Mouse (Mus musculus) CH12.LX (cell line): Measurements from ENCODE around the gene Plk2. TPM values are rescaled to one million over a fixed set of nuclear protein-coding genes. Genes with fewer than 3 reads are reported as not detected.
A peak's percentile ranks its signal among the peaks of the same experiment; 100 is the strongest.

Experiments
- DNase-seq: peaks from one replicate; pipeline ENCODE4 v3.0.0-alpha.2; 2013; ENCODE audit errors: extremely low read depth
- H3K27ac ChIP-seq: 2 replicates; pipeline ENCODE4 v1.5.1; 2012; ENCODE audit warnings: low read depth, mild to moderate bottlenecking, control low read depth, moderate library complexity; ENCODE audit not compliant: insufficient read depth
- H3K27me3 ChIP-seq: replicated peaks from 2 replicates; pipeline ENCODE3; 2012; ENCODE audit warnings: inconsistent platforms
- H3K36me3 ChIP-seq, 2 experiments: replicated peaks in 1 of 2; 2 replicates each; pipeline versions ENCODE3 to v1.6.1; 2012; ENCODE audit warnings: inconsistent platforms in 1 of 2, low read length in 1 of 2, mild to moderate bottlenecking in 1 of 2, mixed read lengths in 1 of 2, moderate library complexity in 1 of 2; ENCODE audit not compliant: control insufficient read depth in 1 of 2, insufficient read depth in 1 of 2
- H3K4me1 ChIP-seq, 2 experiments: 2 replicates each; pipeline ENCODE4 v1.6.1; 2012; ENCODE audit warnings: inconsistent platforms in 1 of 2, moderate library complexity in 1 of 2; ENCODE audit not compliant: insufficient read depth in 2 of 2, control insufficient read depth in 1 of 2
- H3K4me2 ChIP-seq: 2 replicates; pipeline ENCODE4 v1.6.1; 2012; ENCODE audit warnings: low read depth, mild to moderate bottlenecking, control low read depth; ENCODE audit not compliant: poor library complexity, insufficient read depth, severe bottlenecking
- H3K4me3 ChIP-seq, 3 experiments: fragments of 150-350 bp in 1 of 3; sonication (generic) in 1 of 3; replicated peaks in 1 of 3; 2 replicates each; pipeline versions ENCODE3 to v1.5.1; 2011 to 2012; ENCODE audit warnings: low read depth in 2 of 3, low read length in 2 of 3, mild to moderate bottlenecking in 2 of 3, moderate library complexity in 2 of 3, control low read depth in 1 of 3, improper control_type of control experiment in 1 of 3, inconsistent platforms in 1 of 3, mixed read lengths in 1 of 3; ENCODE audit not compliant: poor library complexity in 1 of 3
- H3K79me2 ChIP-seq: replicated peaks from 2 replicates; pipeline ENCODE4 v1.6.1; 2012; ENCODE audit warnings: mild to moderate bottlenecking, moderate library complexity; ENCODE audit not compliant: control insufficient read depth, poor library complexity, insufficient read depth, severe bottlenecking; ENCODE audit errors: extremely low read depth
- H3K9ac ChIP-seq: 2 replicates; pipeline ENCODE4 v1.6.1; 2012; ENCODE audit warnings: low read depth, mild to moderate bottlenecking, control low read depth, moderate library complexity; ENCODE audit not compliant: insufficient read depth
- H3K9me3 ChIP-seq: replicated peaks from 2 replicates; pipeline ENCODE3; 2012; ENCODE audit warnings: low read length, inconsistent platforms, mixed read lengths
- BHLHE40 ChIP-seq: IDR thresholded peaks from 2 replicates; pipeline ENCODE4 v1.6.1; 2011; ENCODE audit warnings: mild to moderate bottlenecking, low read depth, low read length, improper control_type of control experiment
- CHD1 ChIP-seq: IDR thresholded peaks from 2 replicates; pipeline ENCODE4 v1.6.1; 2012; ENCODE audit warnings: low read depth, low read length, improper control_type of control experiment, inconsistent platforms
- CHD2 ChIP-seq: IDR thresholded peaks from 2 replicates; pipeline ENCODE4 v1.6.1; 2011; ENCODE audit warnings: low read length, improper control_type of control experiment
- CTCF ChIP-seq, 2 experiments: IDR thresholded peaks in 1 of 2; conservative IDR thresholded peaks in 1 of 2; 2 replicates each; pipeline ENCODE4 v1.5.1; 2011 to 2012; ENCODE audit warnings: low read depth in 2 of 2, low read length in 2 of 2, improper control_type of control experiment in 1 of 2, inconsistent platforms in 1 of 2, mild to moderate bottlenecking in 1 of 2, moderate library complexity in 1 of 2
- E2F4 ChIP-seq: IDR thresholded peaks from 2 replicates; pipeline ENCODE4 v1.6.1; 2011; ENCODE audit warnings: low read depth, low read length, improper control_type of control experiment; ENCODE audit not compliant: insufficient replicate concordance
- ELF1 ChIP-seq: IDR thresholded peaks from 2 replicates; pipeline ENCODE4 v1.6.1; 2014; ENCODE audit warnings: low read depth, mild to moderate bottlenecking, inconsistent platforms, low read length, improper control_type of control experiment
- EP300 ChIP-seq: IDR thresholded peaks from 2 replicates; pipeline ENCODE4 v1.6.1; 2011; ENCODE audit warnings: low read length, improper control_type of control experiment
- ETS1 ChIP-seq: conservative IDR thresholded peaks from 2 replicates; pipeline ENCODE4 v1.6.1; 2012; ENCODE audit warnings: low read depth, mild to moderate bottlenecking, inconsistent platforms, low read length, improper control_type of control experiment, moderate library complexity
- GABPA ChIP-seq: IDR thresholded peaks from 2 replicates; pipeline ENCODE4 v1.6.1; 2012; ENCODE audit warnings: low read depth, low read length, improper control_type of control experiment, inconsistent platforms; ENCODE audit not compliant: insufficient replicate concordance
- HCFC1 ChIP-seq: IDR thresholded peaks from 2 replicates; pipeline ENCODE4 v1.6.1; 2012; ENCODE audit warnings: low read depth, mild to moderate bottlenecking, inconsistent platforms, low read length, improper control_type of control experiment
- IRF4 ChIP-seq: IDR thresholded peaks from 2 replicates; pipeline ENCODE4 v1.6.1; 2014; ENCODE audit warnings: low read depth, mild to moderate bottlenecking, inconsistent platforms, low read length, improper control_type of control experiment
- JUN ChIP-seq: IDR thresholded peaks from 2 replicates; pipeline ENCODE4 v1.6.1; 2011; ENCODE audit warnings: low read depth, mild to moderate bottlenecking, low read length, improper control_type of control experiment, moderate library complexity; ENCODE audit not compliant: insufficient read depth
- JUND ChIP-seq: conservative IDR thresholded peaks from 2 replicates; pipeline ENCODE4 v1.6.1; 2011; ENCODE audit warnings: low read depth, low read length, improper control_type of control experiment
- KAT2A ChIP-seq: IDR thresholded peaks from 2 replicates; pipeline ENCODE4 v1.6.1; 2012; ENCODE audit warnings: low read length, improper control_type of control experiment, inconsistent platforms; ENCODE audit not compliant: insufficient replicate concordance
- MAFK ChIP-seq: IDR thresholded peaks from 2 replicates; pipeline ENCODE4 v1.6.1; 2011; ENCODE audit warnings: low read length, improper control_type of control experiment; ENCODE audit not compliant: insufficient replicate concordance
- MAX ChIP-seq: IDR thresholded peaks from 2 replicates; pipeline ENCODE4 v1.6.1; 2011; ENCODE audit warnings: low read length, improper control_type of control experiment
- MAZ ChIP-seq: IDR thresholded peaks from 2 replicates; pipeline ENCODE4 v1.6.1; 2012; ENCODE audit warnings: low read depth, mild to moderate bottlenecking, inconsistent platforms, low read length, improper control_type of control experiment, moderate library complexity
- MEF2A ChIP-seq: IDR thresholded peaks from 2 replicates; pipeline ENCODE4 v1.6.1; 2014; ENCODE audit warnings: low read depth, mild to moderate bottlenecking, inconsistent platforms, low read length, improper control_type of control experiment, borderline replicate concordance
- MXI1 ChIP-seq: IDR thresholded peaks from 2 replicates; pipeline ENCODE4 v1.6.1; 2011; ENCODE audit warnings: mild to moderate bottlenecking, low read depth, low read length, improper control_type of control experiment
- MYC ChIP-seq: IDR thresholded peaks from 2 replicates; pipeline ENCODE4 v1.6.1; 2011; ENCODE audit warnings: low read depth, mild to moderate bottlenecking, improper control_type of control experiment, low read length
- NELFE ChIP-seq: IDR thresholded peaks from 2 replicates; pipeline ENCODE4 v1.6.1; 2011; ENCODE audit warnings: low read depth, low read length, improper control_type of control experiment
- NRF1 ChIP-seq: IDR thresholded peaks from 2 replicates; pipeline ENCODE4 v1.6.1; 2014; ENCODE audit warnings: low read depth, mild to moderate bottlenecking, inconsistent platforms, low read length, improper control_type of control experiment, moderate library complexity
- PAX5 ChIP-seq: IDR thresholded peaks from 2 replicates; pipeline ENCODE4 v1.6.1; 2012; ENCODE audit warnings: low read length, inconsistent platforms, mixed read lengths
- POLR2A ChIP-seq: IDR thresholded peaks from 2 replicates; pipeline ENCODE4 v1.6.1; 2011; ENCODE audit warnings: low read depth, mild to moderate bottlenecking, improper control_type of control experiment, low read length
- POLR2AphosphoS2 ChIP-seq: IDR thresholded peaks from 2 replicates; pipeline ENCODE4 v1.6.1; 2011; ENCODE audit warnings: low read depth, low read length, improper control_type of control experiment
- RAD21 ChIP-seq: IDR thresholded peaks from 2 replicates; pipeline ENCODE4 v1.6.1; 2011; ENCODE audit warnings: low read depth, mild to moderate bottlenecking, low read length, improper control_type of control experiment, moderate library complexity
- SIN3A ChIP-seq: IDR thresholded peaks from 2 replicates; pipeline ENCODE4 v1.6.1; 2012; ENCODE audit warnings: low read length, improper control_type of control experiment, inconsistent platforms
- SMC3 ChIP-seq: IDR thresholded peaks from 2 replicates; pipeline ENCODE4 v1.6.1; 2011; ENCODE audit warnings: low read depth, low read length, improper control_type of control experiment
- TBP ChIP-seq: conservative IDR thresholded peaks from 2 replicates; pipeline ENCODE4 v1.6.1; 2011; ENCODE audit warnings: low read depth, low read length, improper control_type of control experiment
- TCF12 ChIP-seq: IDR thresholded peaks from 2 replicates; pipeline ENCODE4 v1.6.1; 2014; ENCODE audit warnings: low read depth, mild to moderate bottlenecking, inconsistent platforms, low read length, improper control_type of control experiment
- UBTF ChIP-seq: IDR thresholded peaks from 2 replicates; pipeline ENCODE4 v1.6.1; 2012; ENCODE audit warnings: low read depth, mild to moderate bottlenecking, inconsistent platforms, low read length, improper control_type of control experiment, moderate library complexity
- USF1 ChIP-seq: IDR thresholded peaks from 2 replicates; pipeline ENCODE4 v1.6.1; 2014; ENCODE audit warnings: low read depth, mild to moderate bottlenecking, inconsistent platforms, low read length, improper control_type of control experiment
- USF2 ChIP-seq: conservative IDR thresholded peaks from 2 replicates; pipeline ENCODE4 v1.6.1; 2011; ENCODE audit warnings: low read depth, low read length, improper control_type of control experiment
- ZC3H11A ChIP-seq: IDR thresholded peaks from 2 replicates; pipeline ENCODE4 v1.6.1; 2012; ENCODE audit warnings: low read depth, mild to moderate bottlenecking, inconsistent platforms, low read length, improper control_type of control experiment
- ZKSCAN1 ChIP-seq: IDR thresholded peaks from 2 replicates; pipeline ENCODE4 v1.6.1; 2012; ENCODE audit warnings: low read depth, inconsistent platforms, low read length, improper control_type of control experiment, borderline replicate concordance
- ZMIZ1 ChIP-seq: IDR thresholded peaks from 2 replicates; pipeline ENCODE4 v1.6.1; 2012; ENCODE audit warnings: low read depth, mild to moderate bottlenecking, inconsistent platforms, low read length, improper control_type of control experiment
- ZNF384 ChIP-seq: IDR thresholded peaks from 2 replicates; pipeline ENCODE4 v1.6.1; 2012; ENCODE audit warnings: low read depth, low read length, improper control_type of control experiment, inconsistent platforms
- dilution Hi-C: fragments of 300-500 bp; cut with MboI; formaldehyde crosslinking; loops from 2 replicates; pipeline ENCODE4 v1.14.3; 2020; ENCODE audit warnings: low sequenced_read_pairs; ENCODE audit not compliant: extremely low pct_unique_long_range_greater_than_20kb, extremely low pct_ligation_motif_present
- in situ Hi-C: fragments of 300-500 bp; cut with MboI; formaldehyde crosslinking; loops from 3 replicates; pipeline ENCODE4 v1.14.3; 2019; ENCODE audit warnings: low sequenced_read_pairs, low pct_ligation_motif_present, low pct_unique_long_range_greater_than_20kb, mixed read lengths
- polyA plus RNA-seq: library from polyadenylated mRNA; unstranded; fragments of >175 nt; gene quantifications from 2 replicates; pipeline ENCODE4 v1.2.1, GENCODE M21; 2012; ENCODE audit warnings: low read depth; ENCODE audit not compliant: insufficient read length
- total RNA-seq, 2 experiments: library from RNA; depleted of rRNA; stranded (reverse); fragments of 300-350 nt in 1 of 2; fragments of >200 nt in 1 of 2; gene quantifications; 2 replicates each; pipeline ENCODE4 v1.2.3; 2012 to 2014

Plk2 gene
- total RNA-seq (2012; rRNA removed) (6.0 and 7.4 TPM in 2 replicates), total RNA-seq (2014; rRNA removed) (8.9 and 9.2 TPM in 2 replicates), polyA plus RNA-seq (5.1 and 6.4 TPM in 2 replicates)

DNA sequence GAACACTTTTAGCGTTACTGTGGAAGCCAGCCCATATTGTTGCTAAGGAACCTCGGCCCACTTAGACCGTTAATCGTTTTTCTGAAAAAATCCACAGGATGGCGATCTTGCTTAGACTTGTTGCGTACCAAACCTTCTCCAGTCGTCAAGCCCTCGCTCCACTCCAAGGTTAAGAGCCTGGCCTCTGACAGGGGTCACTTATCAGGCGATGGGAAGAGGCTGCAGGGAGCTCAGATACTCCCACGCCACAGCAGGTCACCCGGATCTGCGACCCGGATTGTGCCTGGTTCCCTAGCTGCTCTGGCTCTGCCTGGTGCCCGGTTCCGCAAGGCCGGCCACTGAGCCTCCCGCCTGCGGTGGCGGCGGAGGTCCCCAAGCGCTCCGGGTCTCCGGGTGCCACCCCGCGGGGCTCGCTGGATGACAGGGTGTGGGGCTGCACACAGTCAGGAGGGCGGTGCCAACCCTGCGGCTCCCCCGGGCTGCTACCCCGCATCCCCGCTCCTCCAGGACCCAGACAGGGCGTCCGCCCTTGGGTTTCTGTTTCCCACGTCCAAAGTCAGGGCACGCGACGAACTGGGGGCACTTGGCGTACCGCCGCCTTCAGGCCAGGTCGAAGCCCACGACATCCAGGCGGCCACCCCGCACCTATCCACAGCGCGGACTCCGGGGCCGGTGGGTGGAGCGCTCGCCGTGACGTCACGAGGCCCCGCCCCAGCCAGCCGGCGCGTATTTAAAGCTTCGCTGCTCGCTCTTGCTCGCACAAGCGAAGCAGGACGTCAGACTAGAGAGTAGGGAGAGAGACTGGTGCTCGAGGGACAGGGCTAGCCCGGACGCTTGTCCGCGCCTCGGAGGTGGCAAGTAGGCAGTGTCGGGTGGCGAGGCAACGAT lies at the start of gene Plk2:
Gene Plk2, plus strand, starts transcription at position 756 of the 888 bp plus-strand sequence.
- in situ Hi-C loops = loop anchor here (5.0 to 10.0 kb wide), 3 partner anchors 573 to 1020 kb away; no protein-coding TSS in a partner anchor
- no peaks in the 10 kb centered on the region; the same call in 1 of the 2 replicates for H3K79me2 ChIP-seq
- H3K9ac ChIP-seq = peak within 1 kb of the TSS; percentile 55
- H3K4me1 ChIP-seq = no peaks in the 10 kb centered on the region
- H3K36me3 ChIP-seq = peaks cover 16 to 24% of the 10 kb centered on the region in 2 experiments
- peak within 1 kb of the TSS; percentile 44 to 73 (median 66) for H3K4me3 ChIP-seq
- no peaks in the 10 kb centered on the region for H3K27me3 ChIP-seq
- H3K4me2 ChIP-seq = peak within 1 kb of the TSS; percentile 89
- DNase-seq = peak; percentile 82
- no peak within 1 kb of the TSS for H3K27ac ChIP-seq
- dilution Hi-C loops = no loop called here
- no peaks in the 10 kb centered on the region for H3K9me3 ChIP-seq
- no peak for TF ChIP-seq ZKSCAN1
- TF ChIP-seq SMC3 = peak; percentile 84
- TF ChIP-seq IRF4 = peak; percentile 27; the same call in 1 of the 2 replicates
- peak; percentile 88 for TF ChIP-seq RAD21
- TF ChIP-seq ZMIZ1 = peak; percentile 96
- peak; percentile 89; the same call in 1 of the 2 replicates for TF ChIP-seq POLR2AphosphoS2
- no peak for TF ChIP-seq USF1
- no peak for TF ChIP-seq PAX5
- TF ChIP-seq ELF1 = peak; percentile 17; the same call in 1 of the 2 replicates
- no peak; the same call in 1 of the 2 replicates for TF ChIP-seq HCFC1
- 0 out of 2 replicates have a peak, but pooled peaks have one; percentile 19 for TF ChIP-seq BHLHE40
- peak; percentile 62; the same call in 1 of the 2 replicates for TF ChIP-seq MXI1
- peak; percentile 65 for TF ChIP-seq ZC3H11A
- TF ChIP-seq CHD1 = no peak; the same call in 1 of the 2 replicates
- TF ChIP-seq E2F4 = no peak
- peak in 1 of 2 experiments; percentile 76; a peak in 2 of 4 replicates for TF ChIP-seq CTCF (conservative IDR thresholded peaks at IDR 0.05 in 1 of 2, IDR thresholded peaks at IDR 0.05 in 1 of 2; ENCODE audit: low read depth in 2 of 2, low read length in 2 of 2)
- no peak for TF ChIP-seq USF2
- no peak for TF ChIP-seq MAZ
- TF ChIP-seq MAX = peak; percentile 63; the same call in 1 of the 2 replicates
- peak; percentile 91 for TF ChIP-seq TCF12
- no peak for TF ChIP-seq EP300
- TF ChIP-seq MYC = no peak
- peak; percentile 35; the same call in 1 of the 2 replicates for TF ChIP-seq NRF1
- peak; percentile 47; the same call in 1 of the 2 replicates for TF ChIP-seq SIN3A
- TF ChIP-seq POLR2A = peak; percentile 99
- peak; percentile 93 for TF ChIP-seq NELFE
- no peak for TF ChIP-seq ZNF384
- 0 out of 2 replicates have a peak, but pooled peaks have one; percentile 12 for TF ChIP-seq MEF2A
- 0 out of 2 replicates have a peak, but pooled peaks have one; percentile 70 for TF ChIP-seq UBTF
- TF ChIP-seq ETS1 = no peak
- TF ChIP-seq JUN = no peak
- no peak for TF ChIP-seq GABPA
- TF ChIP-seq MAFK = no peak
- TF ChIP-seq CHD2 = no peak
- TF ChIP-seq JUND = no peak
- no peak for TF ChIP-seq KAT2A
- TF ChIP-seq TBP = peak; percentile 92
